Mouse (Mus musculus) MN1 (cell line): ENCODE data around the gene Atad1.
"Not testable (repeated sequence)": the region's sequence is repeated elsewhere in the genome, so short reads cannot be mapped to it uniquely, and the experiment has no call there.

Experiments
- DNase-seq: peaks from one replicate; pipeline ENCODE4 v3.0.0-alpha.2; 2016; ENCODE audit warnings: low spot score

Atad1 gene

GRCm38 (mm10) chr19:32667830-32668229 is 71.8 kb downstream of the Atad1 start:
- not testable (repeated sequence) for DNase-seq

GRCm38 (mm10) chr19:32665243-32665642 is 74.3 kb downstream of the Atad1 start:
- no peak for DNase-seq

- DNase-seq, result no peak
Measured at GRCm38 (mm10) chr19:32662936-32663335, 76.7 kb downstream of the Atad1 start.

- DNase-seq, result no peak
Measured at GRCm38 (mm10) chr19:32659346-32659745, 80.2 kb downstream of the Atad1 start.

GRCm38 (mm10) chr19:32653630-32654362 is 85.8 kb downstream of the Atad1 start:
- DNase-seq, result peak; percentile 25

- peak; percentile 31 for DNase-seq
Measured at GRCm38 (mm10) chr19:32653122-32653521, 86.5 kb downstream of the Atad1 start.

- no peak for DNase-seq
Measured at GRCm38 (mm10) chr19:32651046-32651445, 88.5 kb downstream of the Atad1 start.

- DNase-seq, result no peak
Measured at GRCm38 (mm10) chr19:32648019-32648571, 91.5 kb downstream of the Atad1 start.

GRCm38 (mm10) chr19:32646382-32646781 is 93.2 kb downstream of the Atad1 start:
- DNase-seq, result no peak

GRCm38 (mm10) chr19:32645939-32646338 is 93.6 kb downstream of the Atad1 start:
- DNase-seq, result no peak

GRCm38 (mm10) chr19:32643642-32644041 is 95.9 kb downstream of the Atad1 start:
- DNase-seq, result no peak

GRCm38 (mm10) chr19:32641995-32642394 is 97.6 kb downstream of the Atad1 start:
- no peak for DNase-seq

- DNase-seq, result no peak
Measured at GRCm38 (mm10) chr19:32641535-32641934, 98.1 kb downstream of the Atad1 start.

GRCm38 (mm10) chr19:32638276-32638903 is 101.2 kb downstream of the Atad1 start:
- no peak for DNase-seq

GRCm38 (mm10) chr19:32637357-32638275 is 102.0 kb downstream of the Atad1 start:
- DNase-seq, result peak; percentile 10

GRCm38 (mm10) chr19:32634916-32635315 is 104.7 kb downstream of the Atad1 start:
- DNase-seq, result no peak

- no peak for DNase-seq
Measured at GRCm38 (mm10) chr19:32628572-32629132, 110.9 kb downstream of the Atad1 start.

GRCm38 (mm10) chr19:32627631-32628030 is 112.0 kb downstream of the Atad1 start:
- DNase-seq, result no peak

GRCm38 (mm10) chr19:32626768-32627331 is 112.7 kb downstream of the Atad1 start:
- DNase-seq, result no peak

- no peak for DNase-seq
Measured at GRCm38 (mm10) chr19:32622142-32622541, 117.4 kb downstream of the Atad1 start.
